Mouse (Mus musculus) neural tube, embryonic 14.5 days (tissue): ENCODE data around the gene Etfrf1. TPM values are rescaled to one million over a fixed set of nuclear protein-coding genes. Genes with fewer than 3 reads are reported as not detected.

Experiments
- ATAC-seq: fragments of 200-750 bp; cut with Nextera tagmentation; 2 replicates; pipeline ENCODE4 v1.8.0; 2017; ENCODE audit warnings: low read depth, mild to moderate bottlenecking, moderate TSS enrichment, moderate library complexity
- H3K27ac ChIP-seq: fragments of 300-500 bp; sonication (generic); 2 replicates; pipeline ENCODE4 v1.5.1; 2014; ENCODE audit warnings: low read depth, mild to moderate bottlenecking, control low read depth, low read length, moderate library complexity, mixed read lengths
- H3K27me3 ChIP-seq: fragments of 300-500 bp; sonication (generic); 2 replicates; pipeline ENCODE4 v1.6.1; 2014; ENCODE audit warnings: low read length; ENCODE audit not compliant: control insufficient read depth, insufficient read depth
- H3K36me3 ChIP-seq: fragments of 300-500 bp; sonication (generic); 2 replicates; pipeline ENCODE4 v1.6.1; 2014; ENCODE audit warnings: low read length, mixed read lengths; ENCODE audit not compliant: control insufficient read depth, insufficient read depth
- H3K4me1 ChIP-seq: fragments of 300-500 bp; sonication (generic); 2 replicates; pipeline ENCODE4 v1.6.1; 2014; ENCODE audit warnings: low read length; ENCODE audit not compliant: control insufficient read depth, insufficient read depth
- H3K4me2 ChIP-seq: fragments of 300-500 bp; sonication (generic); 2 replicates; pipeline ENCODE4 v1.6.1; 2014; ENCODE audit warnings: mild to moderate bottlenecking, low read depth, low read length, control low read depth
- H3K4me3 ChIP-seq: fragments of 300-500 bp; sonication (generic); 2 replicates; pipeline ENCODE4 v1.5.1; 2014; ENCODE audit warnings: low read depth, low read length, control low read depth, mixed read lengths
- H3K9ac ChIP-seq: fragments of 300-500 bp; sonication (generic); replicated peaks from 2 replicates; pipeline ENCODE4 v1.6.1; 2014; ENCODE audit warnings: low read depth, mild to moderate bottlenecking, control low read depth, low read length, mixed read lengths
- H3K9me3 ChIP-seq: fragments of 300-500 bp; sonication (generic); 2 replicates; pipeline ENCODE4 v1.6.1; 2016; ENCODE audit warnings: low read length; ENCODE audit not compliant: control insufficient read depth
- WGBS: fragments of 180-500 bp; shearing (Covaris S2); extraction: QIAGEN DNeasy Blood & Tissue Kit; methylation state at CpG from one replicate; pipeline ENCODE4 v1.1.7; 2014; 5-methylcytosine and 5-hydroxymethylcytosine counted together
- polyA plus RNA-seq: library from polyadenylated mRNA; unstranded; fragments of >200 nt; fragmentation: Nextera tagmentation; extraction: Ambion mirVana; gene quantifications from 2 replicates; pipeline ENCODE4 v1.2.1, GENCODE M21; 2014

The Etfrf1 gene
- polyA plus RNA-seq, 1 experiment from 2014 or later = 26.3 TPM

DNA sequence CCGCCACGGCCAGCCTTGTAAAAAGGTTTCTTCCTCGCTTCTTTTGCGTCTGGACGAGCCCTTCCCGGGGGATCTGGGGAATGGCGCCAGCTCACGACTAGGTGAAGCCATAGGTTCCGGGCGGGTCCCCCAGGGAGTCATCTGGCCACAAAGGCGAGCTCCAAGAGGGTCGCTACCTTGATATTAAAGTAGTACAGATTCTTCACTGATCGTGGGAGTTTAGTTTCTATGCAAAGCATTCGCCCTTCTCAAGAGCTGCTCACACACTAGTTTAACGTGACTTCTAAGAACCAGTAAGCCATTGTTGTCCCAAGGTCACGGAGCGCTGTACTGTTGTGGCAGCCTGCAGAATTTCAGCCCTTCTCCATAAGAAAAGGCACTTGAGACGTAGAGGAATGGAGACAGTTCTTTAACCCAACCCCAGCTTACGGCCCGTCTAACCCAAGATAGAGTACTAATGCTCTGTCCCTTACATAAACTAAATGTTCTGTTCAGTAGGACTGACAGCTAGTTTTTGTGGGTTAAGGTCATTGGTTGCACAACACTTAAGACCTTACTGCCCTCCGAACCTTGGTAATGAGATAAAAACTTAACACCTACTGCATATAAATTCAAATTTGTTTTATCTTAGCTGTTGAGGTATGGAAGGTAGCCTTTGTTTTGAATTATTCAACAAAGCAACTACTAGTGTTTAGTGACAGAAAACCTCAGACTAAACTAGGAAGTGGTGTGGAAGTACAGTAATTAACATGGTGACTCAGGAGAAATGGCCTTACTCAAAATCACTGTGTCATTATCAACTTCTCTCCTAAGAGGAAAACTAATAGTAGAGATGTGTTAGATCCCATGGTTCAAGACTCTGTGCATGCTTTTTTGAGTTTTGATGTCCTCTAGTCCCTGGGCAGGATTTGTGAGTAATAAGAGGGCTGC, 707 bp downstream of the Etfrf1 start:
- Histone ChIP-seq H3K4me1 (peaks cover 10% of the 10 kb centered on the region), H3K27ac (peak overlapping the region; percentile 94), H3K36me3 (0 out of 2 replicates have a peak, but pooled peaks cover 5% of the 10 kb centered on the region), H3K9me3 (no peaks in the 10 kb centered on the region), H3K4me3 (peak overlapping the region; percentile 78), H3K27me3 (no peaks in the 10 kb centered on the region), H3K9ac (peak overlapping the region; percentile 90), H3K4me2 (peak overlapping the region; percentile 89)
- ATAC-seq = peak; percentile 40
- 4% methylated on average over 21 of the region's 21 CpGs for WGBS

DNA sequence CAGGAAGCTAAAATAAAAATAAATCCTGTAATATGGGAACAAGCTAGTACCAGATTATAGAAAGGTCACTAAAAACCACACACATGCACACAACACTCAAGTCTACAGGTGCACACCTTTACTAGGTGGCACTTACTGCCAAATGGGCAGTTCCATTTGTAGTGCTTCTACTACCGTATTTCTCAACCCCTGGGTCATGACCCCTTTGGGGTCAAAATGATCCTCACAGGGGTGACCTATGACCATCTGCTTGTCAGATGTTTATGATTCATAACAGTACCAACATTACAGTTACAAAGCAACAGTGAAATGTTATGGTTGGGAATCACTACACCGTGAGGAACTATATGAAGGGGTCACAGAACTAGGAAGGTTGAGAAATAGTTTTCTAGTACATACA, 3.0 kb downstream of the Etfrf1 start:
- Histone ChIP-seq H3K4me2 (no peak overlapping the region), H3K27ac (no peak overlapping the region), H3K9ac (no peak overlapping the region), H3K4me3 (no peak overlapping the region), H3K36me3 (0 out of 2 replicates have a peak, but pooled peaks cover 5% of the 10 kb centered on the region), H3K27me3 (no peaks in the 10 kb centered on the region), H3K9me3 (no peaks in the 10 kb centered on the region), H3K4me1 (peaks cover 10% of the 10 kb centered on the region)
- 88% methylated on average over 2 of the region's 2 CpGs for WGBS
- no peak for ATAC-seq

DNA sequence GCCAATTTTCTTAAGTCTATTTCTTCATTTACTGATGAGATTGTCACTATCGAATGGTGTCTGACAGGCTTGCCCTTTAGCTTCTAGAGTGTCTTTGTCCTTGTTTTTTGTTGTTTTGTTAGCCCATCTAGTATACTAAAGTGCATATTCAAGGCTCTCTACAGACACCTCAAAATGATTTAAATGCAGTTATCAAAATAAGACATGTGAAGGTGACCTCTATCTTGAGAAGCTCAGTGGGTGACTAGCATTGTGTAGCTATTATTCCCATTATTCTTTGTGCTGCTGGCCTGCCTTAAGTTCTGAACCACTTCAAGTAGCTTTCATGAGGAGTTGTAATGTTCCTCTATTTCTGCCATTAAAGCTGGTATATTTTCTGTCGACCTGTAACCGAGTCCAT, 4.9 kb downstream of the Etfrf1 start:
- Histone ChIP-seq H3K9ac (no peak overlapping the region), H3K36me3 (peaks cover 14% of the 10 kb centered on the region), H3K27ac (no peak overlapping the region), H3K4me3 (no peak overlapping the region), H3K9me3 (no peaks in the 10 kb centered on the region), H3K4me2 (no peak overlapping the region), H3K4me1 (peaks cover 10% of the 10 kb centered on the region), H3K27me3 (no peaks in the 10 kb centered on the region)
- ATAC-seq = no peak
- 91% methylated on average over 3 of the region's 3 CpGs for WGBS

DNA sequence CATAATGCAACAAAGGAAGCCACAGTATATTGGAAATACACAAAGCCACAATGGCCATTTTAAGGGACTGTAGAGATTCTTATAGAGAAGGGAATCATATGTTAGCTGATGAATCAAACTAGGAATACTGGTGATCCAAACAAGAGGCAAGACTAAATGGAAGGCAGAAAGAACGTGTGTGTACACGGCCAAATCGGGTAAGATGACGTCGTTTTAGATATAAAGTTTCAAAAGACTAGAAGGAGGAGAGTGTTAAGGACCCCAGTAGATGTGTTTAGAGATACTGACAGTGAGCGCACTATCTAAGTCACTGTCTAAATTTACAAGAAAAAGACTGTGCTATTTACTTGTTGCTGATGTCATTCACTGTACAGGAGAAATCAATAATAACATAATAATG, 13.3 kb downstream of the Etfrf1 start:
- peaks cover 12% of the 10 kb centered on the region for H3K36me3 ChIP-seq
- 95% methylated on average over 6 of the region's 6 CpGs for WGBS
- H3K27ac ChIP-seq = no peak overlapping the region
- no peak for ATAC-seq
- H3K4me3 ChIP-seq = no peak overlapping the region
- no peak overlapping the region for H3K4me2 ChIP-seq
- H3K4me1 ChIP-seq = no peaks in the 10 kb centered on the region
- H3K9me3 ChIP-seq = no peaks in the 10 kb centered on the region
- no peaks in the 10 kb centered on the region for H3K27me3 ChIP-seq
- no peak overlapping the region for H3K9ac ChIP-seq

DNA sequence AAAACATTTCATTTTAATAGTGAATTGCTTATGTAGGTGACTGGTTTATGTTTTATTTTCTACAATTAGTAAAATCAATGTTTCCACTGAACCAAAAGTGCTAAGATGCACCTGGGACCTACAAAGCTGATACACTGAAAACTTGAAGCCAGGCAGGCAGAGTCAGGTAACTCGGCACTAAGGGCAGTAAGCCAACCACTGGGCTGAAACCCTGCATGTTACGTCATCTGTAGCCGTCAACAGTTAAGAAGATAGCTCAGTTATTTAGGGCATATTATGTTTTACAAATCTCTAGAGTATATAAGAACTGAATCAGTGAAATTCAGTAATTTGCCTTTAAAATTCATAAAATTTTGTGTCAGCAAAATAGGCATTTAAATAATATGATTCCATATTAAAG, 15.4 kb downstream of the Etfrf1 start:
- WGBS = 91% methylated on average over 3 of the region's 3 CpGs
- no peaks in the 10 kb centered on the region for H3K9me3 ChIP-seq
- ATAC-seq = no peak

DNA sequence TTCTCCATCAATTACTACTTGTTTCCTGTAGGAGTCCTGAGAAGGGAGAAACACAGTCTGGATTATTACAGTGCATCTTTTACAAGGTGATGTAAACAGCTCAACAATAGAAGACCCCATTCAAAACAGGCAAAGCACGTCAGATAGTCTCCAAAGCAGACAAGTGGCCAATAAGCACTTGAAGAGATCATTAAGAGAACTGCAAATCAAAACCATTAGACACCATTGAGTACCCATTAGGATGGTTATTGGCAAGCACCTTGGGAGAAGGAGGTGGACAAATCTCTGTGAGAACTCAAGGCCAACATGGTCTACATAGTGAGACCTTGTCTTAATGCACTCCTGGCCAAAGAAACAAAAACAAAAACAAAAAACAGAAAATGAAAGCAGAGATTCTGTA, 23.5 kb downstream of the Etfrf1 start:
- Histone ChIP-seq H3K27me3 (no peaks in the 10 kb centered on the region), H3K9ac (no peak overlapping the region), H3K27ac (no peak overlapping the region), H3K4me1 (no peaks in the 10 kb centered on the region), H3K9me3 (no peaks in the 10 kb centered on the region), H3K36me3 (peaks cover 9% of the 10 kb centered on the region; the same call in 1 of the 2 replicates), H3K4me3 (no peak overlapping the region), H3K4me2 (no peak overlapping the region)
- no peak for ATAC-seq
- 45% methylated on average over 1 of the region's 1 CpGs for WGBS

More for the DNA sequence above, 15.4 kb downstream of the Etfrf1 start:
- Histone ChIP-seq H3K9ac (no peak overlapping the region), H3K4me3 (no peak overlapping the region), H3K4me2 (no peak overlapping the region), H3K27me3 (no peaks in the 10 kb centered on the region), H3K27ac (no peak overlapping the region), H3K36me3 (peaks cover 10% of the 10 kb centered on the region; the same call in 1 of the 2 replicates), H3K4me1 (no peaks in the 10 kb centered on the region)

DNA sequence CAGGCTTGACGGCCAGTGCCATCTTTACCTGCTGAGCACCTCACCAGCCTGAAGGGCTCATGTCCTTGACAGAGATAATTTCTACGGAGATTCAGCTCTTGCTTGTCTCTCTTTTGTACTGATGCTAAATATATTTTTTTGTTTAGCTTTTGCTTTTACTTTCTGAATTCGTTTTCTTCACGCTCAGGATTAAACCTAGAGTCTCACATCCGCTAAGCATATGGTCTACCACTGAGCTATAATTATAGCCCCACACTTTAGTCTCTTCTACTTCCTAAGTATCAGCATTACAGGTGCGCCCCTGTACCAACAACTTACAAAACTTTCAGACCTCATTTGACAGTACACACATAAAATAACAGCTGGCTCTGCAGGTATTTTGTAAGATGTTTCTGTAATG, 24.4 kb downstream of the Etfrf1 start:
- Histone ChIP-seq H3K9me3 (no peaks in the 10 kb centered on the region), H3K4me3 (no peak overlapping the region), H3K27me3 (no peaks in the 10 kb centered on the region), H3K27ac (no peak overlapping the region), H3K9ac (no peak overlapping the region), H3K4me2 (no peak overlapping the region), H3K4me1 (no peaks in the 10 kb centered on the region), H3K36me3 (peaks cover 10% of the 10 kb centered on the region; the same call in 1 of the 2 replicates)
- no peak for ATAC-seq
- 87% methylated on average over 6 of the region's 6 CpGs for WGBS

DNA sequence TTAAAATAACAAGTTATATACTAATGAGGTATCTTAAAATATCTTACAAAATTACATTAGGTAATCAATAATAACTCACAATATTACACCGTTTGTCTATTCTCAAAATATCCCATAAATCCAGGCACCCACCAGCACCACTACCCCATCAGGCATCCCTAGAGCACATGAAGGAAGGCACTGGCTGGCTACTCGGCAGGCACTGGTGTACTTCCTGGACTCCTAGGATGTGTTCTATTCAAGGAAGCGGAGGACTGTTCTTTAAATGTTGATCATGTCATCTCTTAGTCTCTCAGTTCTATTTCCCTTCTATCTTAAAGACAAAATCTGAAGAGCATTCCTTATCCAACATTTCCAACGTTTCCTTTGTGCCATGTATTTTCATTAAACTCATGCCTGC, 26.2 kb downstream of the Etfrf1 start:
- Histone ChIP-seq H3K9me3 (no peaks in the 10 kb centered on the region), H3K4me1 (no peaks in the 10 kb centered on the region), H3K27ac (no peak overlapping the region), H3K9ac (no peak overlapping the region), H3K4me2 (no peak overlapping the region), H3K27me3 (no peaks in the 10 kb centered on the region), H3K36me3 (peaks cover 4% of the 10 kb centered on the region; the same call in 1 of the 2 replicates), H3K4me3 (no peak overlapping the region)
- WGBS = 82% methylated on average over 4 of the region's 4 CpGs
- no peak for ATAC-seq

DNA sequence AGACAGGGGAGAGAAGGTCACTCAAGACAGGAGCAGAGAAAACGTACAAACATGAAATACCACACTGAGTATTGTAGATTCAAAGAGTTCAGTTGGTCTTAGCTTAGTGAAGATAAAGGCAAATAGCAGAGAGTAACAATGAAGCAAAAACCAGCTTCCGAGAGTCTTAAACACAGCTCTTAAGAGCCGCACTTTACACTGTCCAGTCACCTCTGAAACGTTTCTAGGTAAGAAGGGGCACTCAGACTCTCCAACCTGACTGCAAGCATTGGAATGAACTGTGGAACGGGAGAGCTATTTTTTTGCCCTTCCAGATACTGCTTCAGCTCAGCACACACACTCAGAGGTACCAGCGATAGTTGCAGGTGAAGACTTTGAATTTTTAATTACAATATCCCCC, 29.4 kb downstream of the Etfrf1 start:
- Histone ChIP-seq H3K4me2 (no peak overlapping the region), H3K27ac (no peak overlapping the region), H3K9ac (no peak overlapping the region), H3K4me3 (no peak overlapping the region), H3K27me3 (no peaks in the 10 kb centered on the region), H3K36me3 (peaks cover 4% of the 10 kb centered on the region; the same call in 1 of the 2 replicates), H3K4me1 (no peaks in the 10 kb centered on the region), H3K9me3 (no peaks in the 10 kb centered on the region)
- WGBS = 89% methylated on average over 6 of the region's 6 CpGs
- ATAC-seq = no peak
